Mouse (Mus musculus) CH12.LX (cell line): ENCODE results near the gene Mdfi. TPM values are rescaled to one million over a fixed set of nuclear protein-coding genes. Genes with fewer than 3 reads are reported as not detected.

Source experiments
- DNase-seq: peaks from one replicate; pipeline ENCODE4 v3.0.0-alpha.2; 2013; ENCODE audit errors: extremely low read depth
- H3K27ac ChIP-seq: 2 replicates; pipeline ENCODE4 v1.5.1; 2012; ENCODE audit warnings: low read depth, mild to moderate bottlenecking, control low read depth, moderate library complexity; ENCODE audit not compliant: insufficient read depth
- H3K27me3 ChIP-seq: replicated peaks from 2 replicates; pipeline ENCODE3; 2012; ENCODE audit warnings: inconsistent platforms
- H3K36me3 ChIP-seq, 2 experiments: replicated peaks in 1 of 2; 2 replicates each; pipeline versions ENCODE3 to v1.6.1; 2012; ENCODE audit warnings: inconsistent platforms in 1 of 2, low read length in 1 of 2, mild to moderate bottlenecking in 1 of 2, mixed read lengths in 1 of 2, moderate library complexity in 1 of 2; ENCODE audit not compliant: control insufficient read depth in 1 of 2, insufficient read depth in 1 of 2
- H3K4me1 ChIP-seq, 2 experiments: 2 replicates each; pipeline ENCODE4 v1.6.1; 2012; ENCODE audit warnings: inconsistent platforms in 1 of 2, moderate library complexity in 1 of 2; ENCODE audit not compliant: insufficient read depth in 2 of 2, control insufficient read depth in 1 of 2
- H3K4me2 ChIP-seq: 2 replicates; pipeline ENCODE4 v1.6.1; 2012; ENCODE audit warnings: low read depth, mild to moderate bottlenecking, control low read depth; ENCODE audit not compliant: poor library complexity, insufficient read depth, severe bottlenecking
- H3K4me3 ChIP-seq, 3 experiments: fragments of 150-350 bp in 1 of 3; sonication (generic) in 1 of 3; replicated peaks in 1 of 3; 2 replicates each; pipeline versions ENCODE3 to v1.5.1; 2011 to 2012; ENCODE audit warnings: low read depth in 2 of 3, low read length in 2 of 3, mild to moderate bottlenecking in 2 of 3, moderate library complexity in 2 of 3, control low read depth in 1 of 3, improper control_type of control experiment in 1 of 3, inconsistent platforms in 1 of 3, mixed read lengths in 1 of 3; ENCODE audit not compliant: poor library complexity in 1 of 3
- H3K79me2 ChIP-seq: replicated peaks from 2 replicates; pipeline ENCODE4 v1.6.1; 2012; ENCODE audit warnings: mild to moderate bottlenecking, moderate library complexity; ENCODE audit not compliant: control insufficient read depth, poor library complexity, insufficient read depth, severe bottlenecking; ENCODE audit errors: extremely low read depth
- H3K9ac ChIP-seq: 2 replicates; pipeline ENCODE4 v1.6.1; 2012; ENCODE audit warnings: low read depth, mild to moderate bottlenecking, control low read depth, moderate library complexity; ENCODE audit not compliant: insufficient read depth
- H3K9me3 ChIP-seq: replicated peaks from 2 replicates; pipeline ENCODE3; 2012; ENCODE audit warnings: low read length, inconsistent platforms, mixed read lengths
- CHD1 ChIP-seq: IDR thresholded peaks from 2 replicates; pipeline ENCODE4 v1.6.1; 2012; ENCODE audit warnings: low read depth, low read length, improper control_type of control experiment, inconsistent platforms
- CHD2 ChIP-seq: IDR thresholded peaks from 2 replicates; pipeline ENCODE4 v1.6.1; 2011; ENCODE audit warnings: low read length, improper control_type of control experiment
- CTCF ChIP-seq, 2 experiments: IDR thresholded peaks in 1 of 2; conservative IDR thresholded peaks in 1 of 2; 2 replicates each; pipeline ENCODE4 v1.5.1; 2011 to 2012; ENCODE audit warnings: low read depth in 2 of 2, low read length in 2 of 2, improper control_type of control experiment in 1 of 2, inconsistent platforms in 1 of 2, mild to moderate bottlenecking in 1 of 2, moderate library complexity in 1 of 2
- ELF1 ChIP-seq: IDR thresholded peaks from 2 replicates; pipeline ENCODE4 v1.6.1; 2014; ENCODE audit warnings: low read depth, mild to moderate bottlenecking, inconsistent platforms, low read length, improper control_type of control experiment
- GABPA ChIP-seq: IDR thresholded peaks from 2 replicates; pipeline ENCODE4 v1.6.1; 2012; ENCODE audit warnings: low read depth, low read length, improper control_type of control experiment, inconsistent platforms; ENCODE audit not compliant: insufficient replicate concordance
- JUN ChIP-seq: IDR thresholded peaks from 2 replicates; pipeline ENCODE4 v1.6.1; 2011; ENCODE audit warnings: low read depth, mild to moderate bottlenecking, low read length, improper control_type of control experiment, moderate library complexity; ENCODE audit not compliant: insufficient read depth
- JUND ChIP-seq: conservative IDR thresholded peaks from 2 replicates; pipeline ENCODE4 v1.6.1; 2011; ENCODE audit warnings: low read depth, low read length, improper control_type of control experiment
- KAT2A ChIP-seq: IDR thresholded peaks from 2 replicates; pipeline ENCODE4 v1.6.1; 2012; ENCODE audit warnings: low read length, improper control_type of control experiment, inconsistent platforms; ENCODE audit not compliant: insufficient replicate concordance
- MAFK ChIP-seq: IDR thresholded peaks from 2 replicates; pipeline ENCODE4 v1.6.1; 2011; ENCODE audit warnings: low read length, improper control_type of control experiment; ENCODE audit not compliant: insufficient replicate concordance
- MAZ ChIP-seq: IDR thresholded peaks from 2 replicates; pipeline ENCODE4 v1.6.1; 2012; ENCODE audit warnings: low read depth, mild to moderate bottlenecking, inconsistent platforms, low read length, improper control_type of control experiment, moderate library complexity
- MEF2A ChIP-seq: IDR thresholded peaks from 2 replicates; pipeline ENCODE4 v1.6.1; 2014; ENCODE audit warnings: low read depth, mild to moderate bottlenecking, inconsistent platforms, low read length, improper control_type of control experiment, borderline replicate concordance
- NRF1 ChIP-seq: IDR thresholded peaks from 2 replicates; pipeline ENCODE4 v1.6.1; 2014; ENCODE audit warnings: low read depth, mild to moderate bottlenecking, inconsistent platforms, low read length, improper control_type of control experiment, moderate library complexity
- POLR2A ChIP-seq: IDR thresholded peaks from 2 replicates; pipeline ENCODE4 v1.6.1; 2011; ENCODE audit warnings: low read depth, mild to moderate bottlenecking, improper control_type of control experiment, low read length
- POLR2AphosphoS2 ChIP-seq: IDR thresholded peaks from 2 replicates; pipeline ENCODE4 v1.6.1; 2011; ENCODE audit warnings: low read depth, low read length, improper control_type of control experiment
- RCOR1 ChIP-seq: conservative IDR thresholded peaks from 2 replicates; pipeline ENCODE4 v1.6.1; 2012; ENCODE audit warnings: low read depth, mild to moderate bottlenecking, inconsistent platforms, low read length, improper control_type of control experiment
- SIN3A ChIP-seq: IDR thresholded peaks from 2 replicates; pipeline ENCODE4 v1.6.1; 2012; ENCODE audit warnings: low read length, improper control_type of control experiment, inconsistent platforms
- SMC3 ChIP-seq: IDR thresholded peaks from 2 replicates; pipeline ENCODE4 v1.6.1; 2011; ENCODE audit warnings: low read depth, low read length, improper control_type of control experiment
- USF1 ChIP-seq: IDR thresholded peaks from 2 replicates; pipeline ENCODE4 v1.6.1; 2014; ENCODE audit warnings: low read depth, mild to moderate bottlenecking, inconsistent platforms, low read length, improper control_type of control experiment
- ZC3H11A ChIP-seq: IDR thresholded peaks from 2 replicates; pipeline ENCODE4 v1.6.1; 2012; ENCODE audit warnings: low read depth, mild to moderate bottlenecking, inconsistent platforms, low read length, improper control_type of control experiment
- ZKSCAN1 ChIP-seq: IDR thresholded peaks from 2 replicates; pipeline ENCODE4 v1.6.1; 2012; ENCODE audit warnings: low read depth, inconsistent platforms, low read length, improper control_type of control experiment, borderline replicate concordance
- dilution Hi-C: fragments of 300-500 bp; cut with MboI; formaldehyde crosslinking; loops from 2 replicates; pipeline ENCODE4 v1.14.3; 2020; ENCODE audit warnings: low sequenced_read_pairs; ENCODE audit not compliant: extremely low pct_unique_long_range_greater_than_20kb, extremely low pct_ligation_motif_present
- in situ Hi-C: fragments of 300-500 bp; cut with MboI; formaldehyde crosslinking; loops from 3 replicates; pipeline ENCODE4 v1.14.3; 2019; ENCODE audit warnings: low sequenced_read_pairs, low pct_ligation_motif_present, low pct_unique_long_range_greater_than_20kb, mixed read lengths
- polyA plus RNA-seq: library from polyadenylated mRNA; unstranded; fragments of >175 nt; gene quantifications from 2 replicates; pipeline ENCODE4 v1.2.1, GENCODE M21; 2012; ENCODE audit warnings: low read depth; ENCODE audit not compliant: insufficient read length
- total RNA-seq, 2 experiments: library from RNA; depleted of rRNA; stranded (reverse); fragments of 300-350 nt in 1 of 2; fragments of >200 nt in 1 of 2; gene quantifications; 2 replicates each; pipeline ENCODE4 v1.2.3; 2012 to 2014

The Mdfi gene
- total and polyA plus RNA-seq, 3 experiments = 0.30 to 0.35 TPM; not detected in 1

GRCm38 (mm10) chr17:47788306-47788705, 46.2 kb downstream of the Mdfi start:
- dilution Hi-C loops = no loop called here

GRCm38 (mm10) chr17:47787632-47788031, 46.9 kb downstream of the Mdfi start:
- Histone ChIP-seq H3K4me1 (peaks cover 17 to 48% of the 10 kb centered on the region in 2 experiments), H3K9me3 (no peaks in the 10 kb centered on the region), H3K36me3 (peaks cover 49 to 84% of the 10 kb centered on the region in 2 experiments), H3K79me2 (no peaks in the 10 kb centered on the region), H3K4me2 (no peak overlapping the region), H3K4me3 (no peak overlapping the region), H3K27me3 (no peaks in the 10 kb centered on the region), H3K9ac (no peak overlapping the region), H3K27ac (no peak overlapping the region)
- TF ChIP-seq NRF1 = no peak
- TF ChIP-seq USF1 = no peak
- TF ChIP-seq ZKSCAN1 = no peak
- no peak for TF ChIP-seq CTCF (conservative IDR thresholded peaks at IDR 0.05 in 1 of 2, IDR thresholded peaks at IDR 0.05 in 1 of 2; ENCODE audit: low read depth in 2 of 2, low read length in 2 of 2)
- no peak for TF ChIP-seq GABPA
- TF ChIP-seq JUN = no peak
- no peak for TF ChIP-seq MAZ
- TF ChIP-seq SMC3 = no peak
- no peak for TF ChIP-seq MEF2A
- no peak for TF ChIP-seq CHD2
- TF ChIP-seq KAT2A = no peak
- TF ChIP-seq ELF1 = no peak
- no peak for TF ChIP-seq RCOR1
- TF ChIP-seq POLR2A = no peak
- dilution Hi-C loops = no loop called here
- in situ Hi-C loops = no loop called here
- DNase-seq = no peak

More at GRCm38 (mm10) chr17:47788306-47788705, 46.2 kb downstream of the Mdfi start:
- H3K9me3 ChIP-seq = no peaks in the 10 kb centered on the region
- no peaks in the 10 kb centered on the region for H3K79me2 ChIP-seq
- H3K4me1 ChIP-seq = peaks cover 17 to 48% of the 10 kb centered on the region in 2 experiments
- no peak overlapping the region for H3K27ac ChIP-seq
- TF ChIP-seq CHD1 = no peak
- no peak for TF ChIP-seq MEF2A
- no peak for TF ChIP-seq RCOR1
- TF ChIP-seq USF1 = no peak
- TF ChIP-seq POLR2AphosphoS2 = no peak
- TF ChIP-seq SIN3A = no peak
- TF ChIP-seq ZC3H11A = no peak
- no peak for TF ChIP-seq MAFK
- no peak for TF ChIP-seq CTCF (conservative IDR thresholded peaks at IDR 0.05 in 1 of 2, IDR thresholded peaks at IDR 0.05 in 1 of 2; ENCODE audit: low read depth in 2 of 2, low read length in 2 of 2)
- no peak for TF ChIP-seq NRF1
- no peak for TF ChIP-seq JUND
- H3K4me2 ChIP-seq = no peak overlapping the region
- H3K4me3 ChIP-seq = no peak overlapping the region
- H3K27me3 ChIP-seq = no peaks in the 10 kb centered on the region
- H3K36me3 ChIP-seq = peaks cover 49 to 84% of the 10 kb centered on the region in 2 experiments
- in situ Hi-C loops = no loop called here
- no peak overlapping the region for H3K9ac ChIP-seq
- no peak for DNase-seq
